Comparison of ENCODE assay signal across 8 mouse cellular contexts in the genomic region with DNA sequence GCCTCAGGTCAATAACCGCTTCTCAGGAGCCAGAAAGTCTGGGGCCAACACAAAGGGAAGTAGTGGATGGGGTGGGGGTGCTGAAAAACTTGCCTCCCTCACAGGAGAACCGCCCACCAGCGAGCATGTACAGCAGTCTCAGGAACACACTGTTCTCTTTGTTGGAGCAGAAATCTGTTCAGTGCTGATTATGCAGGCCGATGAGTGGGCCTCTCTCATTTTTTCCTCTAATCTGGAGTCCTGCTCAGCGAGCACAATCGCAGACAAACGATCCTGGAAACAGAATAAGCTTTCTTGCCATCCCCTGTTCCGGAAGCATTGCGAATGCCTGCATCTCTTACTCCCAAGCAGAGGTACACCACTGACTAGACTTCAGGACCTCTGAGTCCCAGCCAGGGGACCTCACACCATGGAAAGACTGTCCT.
DNase-seq lines count a peak whose midpoint lies in the region; ATAC-seq and TF ChIP-seq lines count a peak whose summit lies in the region.

No protein-coding gene starts in this region.

- peak; percentile 79 for ATAC-seq in hindbrain, postnatal 0 days
- peak; percentile 65 for ATAC-seq in liver, postnatal 0 days

- DNase-seq in embryo, embryonic 10 days (ENCODE audit: low spot score), result peak; percentile 44
- DNase-seq in embryo, embryonic 9.5 days (ENCODE audit: extremely low spot score), result no peak
- DNase-seq in forebrain, embryonic 10.5 days (ENCODE audit: extremely low spot score, low spot score), result peak; percentile 27
- DNase-seq in hindbrain, postnatal 0 days (ENCODE audit: low spot score), result peak; percentile 48
- peak; percentile 22 for DNase-seq in liver, postnatal 0 days
- peak; percentile 83 to 87 for DNase-seq in right cerebral cortex, postnatal 10 days (ENCODE audit: low spot score in 2 of 2)
- no peak for DNase-seq in cerebellum, adult 11-12 months
- no peak for DNase-seq in spleen, postnatal 14 days (ENCODE audit: low spot score in 2 of 2)

- TF ChIP-seq EP300 in liver, postnatal 0 days (IDR thresholded peaks at IDR 0.05; ENCODE audit: low read depth), result peak; percentile 43; the same call in 1 of the 2 replicates

- peaks cover 44% of the 10 kb centered on the region for H3K4me1 ChIP-seq in forebrain, embryonic 10.5 days
- peaks cover 20% of the 10 kb centered on the region for H3K4me1 ChIP-seq in hindbrain, postnatal 0 days (ENCODE audit: insufficient read depth, low read length)
- H3K4me1 ChIP-seq in liver, postnatal 0 days (ENCODE audit: insufficient read depth), result peaks cover 3% of the 10 kb centered on the region; the same call in 1 of the 2 replicates

- H3K27me3 ChIP-seq in forebrain, embryonic 10.5 days (ENCODE audit: poor library complexity, severe bottlenecking), result no peaks in the 10 kb centered on the region
- no peaks in the 10 kb centered on the region for H3K27me3 ChIP-seq in hindbrain, postnatal 0 days (ENCODE audit: insufficient read depth, low read length)
- no peaks in the 10 kb centered on the region for H3K27me3 ChIP-seq in liver, postnatal 0 days (ENCODE audit: insufficient read depth, low read length)

- H3K27ac ChIP-seq in forebrain, embryonic 10.5 days, result peak overlapping the region; percentile 79
- H3K27ac ChIP-seq in hindbrain, postnatal 0 days, result peak overlapping the region; percentile 27; the same call in 1 of the 2 replicates
- H3K27ac ChIP-seq in liver, postnatal 0 days (ENCODE audit: low read depth), result 0 out of 2 replicates have a peak overlapping the region, but pooled peaks have one; percentile 26

- no peak overlapping the region for H3K4me3 ChIP-seq in forebrain, embryonic 10.5 days
- no peak overlapping the region for H3K4me3 ChIP-seq in hindbrain, postnatal 0 days (ENCODE audit: low read length)
- H3K4me3 ChIP-seq in liver, postnatal 0 days (ENCODE audit: low read depth, low read length), result no peak overlapping the region

- TF ChIP-seq CTCF in hindbrain, postnatal 0 days (IDR thresholded peaks at IDR 0.05; ENCODE audit: low read depth), result no peak
- TF ChIP-seq CTCF in liver, postnatal 0 days (IDR thresholded peaks at IDR 0.05; ENCODE audit: low read depth), result no peak

- H3K4me2 ChIP-seq in hindbrain, postnatal 0 days (ENCODE audit: low read depth, low read length), result no peak overlapping the region
- no peak overlapping the region for H3K4me2 ChIP-seq in liver, postnatal 0 days (ENCODE audit: low read depth, low read length)

- 0 out of 2 replicates have a peak, but pooled peaks cover 2% of the 10 kb centered on the region for H3K36me3 ChIP-seq in forebrain, embryonic 10.5 days (replicated peaks)
- no peaks in the 10 kb centered on the region for H3K36me3 ChIP-seq in hindbrain, postnatal 0 days (ENCODE audit: insufficient read depth, low read length)
- no peaks in the 10 kb centered on the region for H3K36me3 ChIP-seq in liver, postnatal 0 days (replicated peaks; ENCODE audit: insufficient read depth, low read length)

- no peak overlapping the region for H3K9ac ChIP-seq in hindbrain, postnatal 0 days (replicated peaks; ENCODE audit: low read length)
- H3K9ac ChIP-seq in liver, postnatal 0 days (replicated peaks), result no peak overlapping the region

- 36% methylated on average over 9 of the region's 9 CpGs for WGBS in forebrain, embryonic 10.5 days
- 18% methylated on average over 9 of the region's 9 CpGs for WGBS in hindbrain, postnatal 0 days
- 46% methylated on average over 9 of the region's 9 CpGs for WGBS in liver, postnatal 0 days (ENCODE audit: insufficient replicate concordance)

- H3K9me3 ChIP-seq in forebrain, embryonic 10.5 days, result peaks cover 8% of the 10 kb centered on the region; the same call in 1 of the 2 replicates
- no peaks in the 10 kb centered on the region for H3K9me3 ChIP-seq in hindbrain, postnatal 0 days (ENCODE audit: low read length)
- H3K9me3 ChIP-seq in liver, postnatal 0 days (ENCODE audit: low read length), result no peaks in the 10 kb centered on the region

Comparison
In these comparisons a context has a peak if more than half of its experiments do, and no peak if none do; other contexts are left out.
1. DNase-seq: peak in embryo, embryonic 10 days (single experiment), forebrain, embryonic 10.5 days (single experiment), hindbrain, postnatal 0 days (single experiment), liver, postnatal 0 days (single experiment) and right cerebral cortex, postnatal 10 days (2 of 2); none in embryo, embryonic 9.5 days (single experiment), cerebellum, adult 11-12 months (single experiment) and spleen, postnatal 14 days (0 of 2).
2. H3K27ac ChIP-seq: peak in every context shown above with its lines; median percentile 79 in forebrain, embryonic 10.5 days; 27 in hindbrain, postnatal 0 days; 26 in liver, postnatal 0 days.